ENCODE assay signal across 23 mouse cellular contexts in the genomic region with DNA sequence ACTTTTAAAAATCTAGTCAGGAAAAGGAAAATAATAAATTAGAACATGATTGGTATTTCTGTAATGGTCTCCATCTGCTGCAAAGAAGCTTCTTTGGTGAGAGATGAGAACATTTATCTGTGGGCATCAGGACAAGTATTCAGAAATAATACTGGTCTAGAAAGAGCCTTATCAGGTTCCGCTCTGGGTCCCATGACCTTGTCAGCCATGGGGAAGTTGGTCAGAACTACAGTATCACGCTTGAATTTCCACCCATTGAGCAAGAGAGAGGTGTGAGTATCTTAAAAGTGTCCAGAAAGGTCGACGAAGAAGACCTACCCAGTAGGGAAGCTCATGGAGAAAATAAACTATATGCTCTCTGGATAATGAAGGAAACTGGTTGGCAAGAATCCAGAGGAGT. TPM values are rescaled to one million over a fixed set of nuclear protein-coding genes. Genes with fewer than 3 reads are reported as not detected.
DNase-seq lines count a peak whose midpoint lies in the region; ATAC-seq and TF ChIP-seq lines count a peak whose summit lies in the region.
"Had no signal": no experiment of that assay in that cellular context is flagged by ENCODE, and none has a peak within 500 bp of the region (broad histone marks: within the 10 kb centered on the region; RNA-seq: fewer than 3 reads in every experiment).

No protein-coding gene starts in this region.

- no peak overlapping the region for H3K4me3 ChIP-seq in lung, embryonic 14.5 days (ENCODE audit: low read depth, low read length)
- H3K4me3 ChIP-seq: embryonic facial prominence, embryonic 10.5 days; embryonic facial prominence, embryonic 12.5 days; forebrain, embryonic 13.5 days; forebrain, embryonic 15.5 days had no signal

- no peak overlapping the region for H3K9ac ChIP-seq in lung, embryonic 14.5 days
- H3K9ac ChIP-seq: embryonic facial prominence, embryonic 12.5 days; forebrain, embryonic 13.5 days; forebrain, embryonic 15.5 days; forebrain, postnatal 0 days had no signal

- DNase-seq in lung, embryonic 14.5 days = peak; percentile 36
- DNase-seq in lung, postnatal 10 days = no peak
- DNase-seq in retina, embryonic 14.5 days (ENCODE audit: low spot score) = no peak
- no peak for DNase-seq in adrenal gland, postnatal 10 days
- no peak for DNase-seq in adrenal gland, adult 2 months
- DNase-seq: adrenal gland, adult 8-10 months; adrenal gland, postnatal 25 days; cerebellum, adult 11 months; cerebellum, adult 18-20 months; cerebellum, adult 8-10 months; cerebellum, adult 9-11 months; cerebellum, postnatal 14 days; cerebellum, postnatal 36 days; forebrain, postnatal 0 days had no signal

- no peaks in the 10 kb centered on the region for H3K36me3 ChIP-seq in lung, embryonic 14.5 days (ENCODE audit: insufficient read depth)
- H3K36me3 ChIP-seq: embryonic facial prominence, embryonic 10.5 days; embryonic facial prominence, embryonic 12.5 days; forebrain, embryonic 15.5 days had no signal

- no peak overlapping the region for H3K27ac ChIP-seq in lung, embryonic 14.5 days (ENCODE audit: low read depth)
- H3K27ac ChIP-seq: embryonic facial prominence, embryonic 10.5 days; embryonic facial prominence, embryonic 12.5 days; forebrain, embryonic 13.5 days; forebrain, embryonic 15.5 days had no signal

- H3K4me2 ChIP-seq in lung, embryonic 14.5 days = no peak overlapping the region
- H3K4me2 ChIP-seq: embryonic facial prominence, embryonic 12.5 days; forebrain, embryonic 13.5 days; forebrain, embryonic 15.5 days had no signal

- H3K27me3 ChIP-seq in lung, embryonic 14.5 days (ENCODE audit: insufficient read depth, low read length) = no peaks in the 10 kb centered on the region
- H3K27me3 ChIP-seq: embryonic facial prominence, embryonic 12.5 days; forebrain, embryonic 13.5 days; forebrain, embryonic 15.5 days had no signal

- TF ChIP-seq CTCF in lung, embryonic 14.5 days (IDR thresholded peaks at IDR 0.05; ENCODE audit: low read depth) = no peak

- no peaks in the 10 kb centered on the region for H3K4me1 ChIP-seq in lung, embryonic 14.5 days (ENCODE audit: insufficient read depth)
- H3K4me1 ChIP-seq: embryonic facial prominence, embryonic 10.5 days; embryonic facial prominence, embryonic 12.5 days; forebrain, embryonic 13.5 days; forebrain, embryonic 15.5 days had no signal

- WGBS in lung, embryonic 14.5 days = 71% methylated on average over 4 of the region's 4 CpGs

- ATAC-seq in lung, embryonic 14.5 days (ENCODE audit: insufficient read depth) = no peak
- peak; percentile 98 for ATAC-seq in granulocyte monocyte progenitor cell, adult 5-6 weeks (replicated peaks; ENCODE audit: poor library complexity, severe bottlenecking)
- peak; percentile 95 for ATAC-seq in megakaryocyte progenitor cell, adult 5-6 weeks (replicated peaks; ENCODE audit: poor library complexity)
- ATAC-seq in neutrophil, adult 5-6 weeks (ENCODE audit: extremely low read depth, insufficient number of reproducible peaks, low FRiP score, poor library complexity, severe bottlenecking) = 0 out of 2 replicates have a peak, but pooled peaks have one; percentile 33
- ATAC-seq: forebrain, embryonic 13.5 days; forebrain, embryonic 15.5 days; forebrain, postnatal 0 days had no signal

- no peaks in the 10 kb centered on the region for H3K9me3 ChIP-seq in lung, embryonic 14.5 days (ENCODE audit: low read depth, low read length)
- H3K9me3 ChIP-seq: embryonic facial prominence, embryonic 10.5 days; embryonic facial prominence, embryonic 12.5 days; forebrain, embryonic 13.5 days; forebrain, embryonic 15.5 days had no signal

RNA-seq across cellular contexts. Expression of a gene that starts 46.6 kb away (rescaled TPM):
- 136 and 144 TPM in 2 replicates for polyA plus RNA-seq in lung, embryonic 14.5 days (2014; fragmentation: Nextera tagmentation; extraction: Ambion mirVana)
- 0.60 and 3.1 TPM in 2 replicates for total RNA-seq in granulocyte monocyte progenitor cell, adult 5-6 weeks (2014; fragmentation: Nextera tagmentation)
- 0.34 and 0.93 TPM in 2 replicates for total RNA-seq in granulocyte monocyte progenitor cell, adult 5-6 weeks (2017)
- 0.20 and 0.71 TPM in 2 replicates for total RNA-seq in megakaryocyte progenitor cell, adult 5-6 weeks (2015)
- 0.30 TPM in 1 of 2 replicates, not detected in the other for total RNA-seq in megakaryocyte progenitor cell, adult 5-6 weeks (2017)
- total RNA-seq in neutrophil, adult 5-6 weeks (2017) = not detected in 2 replicates
- 10 to 100 TPM; 48.5 to 52.9 TPM for total RNA-seq in adrenal gland, postnatal 10 days (2021)
- 10 to 100 TPM; 33.2 to 41.3 TPM for total RNA-seq in adrenal gland, adult 2 months (2021)
- polyA plus RNA-seq in adrenal gland, adult 2 months (2012; rRNA removed) = 3.6 TPM in 2 replicates
- total RNA-seq: MEL had no signal
- polyA plus RNA-seq: C2C12 had no signal

Comparison
In these comparisons a context has a peak if more than half of its experiments do, and no peak if none do; other contexts are left out.
1. RNA of a gene that starts 46.6 kb away (total RNA-seq): 48.5 to 52.9 TPM in adrenal gland, postnatal 10 days and 33.2 to 41.3 TPM in adrenal gland, adult 2 months; 0.34 to 3.1 TPM in granulocyte monocyte progenitor cell, adult 5-6 weeks, 0.20 to 0.71 TPM in megakaryocyte progenitor cell, adult 5-6 weeks and not detected in neutrophil, adult 5-6 weeks; every median in the first group is over 4 times any median in the second.